Mouse (Mus musculus) telencephalon, adult 2 months (tissue): ENCODE data around the gene Cyp2t4.

Experiments used
- DNase-seq: peaks from one replicate; pipeline ENCODE4 v3.0.0-alpha.2; 2011; ENCODE audit warnings: low read depth, low spot score

Cyp2t4 gene

DNA sequence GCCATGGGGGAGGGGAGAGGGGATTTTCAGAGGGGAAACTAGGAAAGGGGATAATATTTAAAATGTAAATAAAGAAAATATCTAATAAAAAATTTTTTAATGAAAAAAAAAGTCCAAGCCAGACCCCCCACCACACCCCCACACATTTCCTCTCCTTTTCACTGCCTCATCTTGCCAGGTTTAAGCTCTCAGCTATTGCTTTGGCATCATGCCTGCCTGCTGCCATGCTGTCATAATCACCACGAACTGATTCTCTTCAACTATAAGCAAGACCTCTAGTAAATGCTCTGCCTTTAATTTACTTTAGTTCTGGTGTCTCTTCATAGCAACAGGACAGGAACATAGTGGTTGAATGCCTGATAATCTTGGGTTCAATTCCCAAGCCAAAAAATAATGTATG is 29.0 kb downstream of the Cyp2t4 start:
- DNase-seq, result no peak

GRCm38 (mm10) chr7:27184964-27185363 is 31.4 kb downstream of the Cyp2t4 start:
- DNase-seq, result no peak

DNA sequence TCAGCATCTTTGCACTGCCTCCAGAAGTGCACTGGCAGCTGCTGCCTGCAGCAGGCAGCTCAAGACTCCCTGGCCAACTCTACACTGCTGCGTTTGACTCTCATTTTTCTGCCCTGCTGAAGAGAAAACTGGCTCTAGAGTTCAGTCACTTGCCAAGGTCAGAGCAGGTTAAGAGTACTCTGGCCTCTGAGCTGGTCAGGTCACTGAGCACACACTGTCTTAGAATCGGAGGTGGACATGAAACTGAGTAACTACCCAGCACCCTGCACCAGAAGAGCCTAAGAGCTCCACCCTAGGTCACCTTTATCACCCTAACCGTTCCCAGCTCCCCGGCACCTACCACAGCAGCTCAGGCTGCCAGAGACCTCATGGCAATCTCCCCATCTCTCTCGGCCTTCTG is 32.5 kb downstream of the Cyp2t4 start:
- DNase-seq, result no peak

- no peak for DNase-seq
Observed at GRCm38 (mm10) chr7:27189271-27189931, 35.9 kb downstream of the Cyp2t4 start.

DNA sequence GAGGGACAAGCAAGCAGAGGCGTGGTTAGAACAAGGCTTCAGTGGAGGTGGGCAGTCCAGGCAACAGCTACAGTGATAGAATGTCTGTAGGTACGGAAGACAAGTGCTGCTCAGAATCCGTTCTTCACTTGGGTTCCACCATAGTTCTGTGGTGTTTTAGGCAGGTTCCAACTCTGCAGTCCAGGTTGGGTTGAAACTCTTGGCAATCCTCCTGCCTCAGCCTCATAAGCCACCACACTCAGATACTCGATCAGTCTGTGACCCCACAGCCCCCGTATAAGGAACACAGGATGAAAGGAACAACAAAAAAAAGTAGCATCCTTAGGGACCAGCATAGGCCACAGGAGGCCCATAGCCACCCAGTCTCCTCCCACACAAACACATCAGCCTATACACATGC is 38.9 kb downstream of the Cyp2t4 start:
- no peak for DNase-seq

DNA sequence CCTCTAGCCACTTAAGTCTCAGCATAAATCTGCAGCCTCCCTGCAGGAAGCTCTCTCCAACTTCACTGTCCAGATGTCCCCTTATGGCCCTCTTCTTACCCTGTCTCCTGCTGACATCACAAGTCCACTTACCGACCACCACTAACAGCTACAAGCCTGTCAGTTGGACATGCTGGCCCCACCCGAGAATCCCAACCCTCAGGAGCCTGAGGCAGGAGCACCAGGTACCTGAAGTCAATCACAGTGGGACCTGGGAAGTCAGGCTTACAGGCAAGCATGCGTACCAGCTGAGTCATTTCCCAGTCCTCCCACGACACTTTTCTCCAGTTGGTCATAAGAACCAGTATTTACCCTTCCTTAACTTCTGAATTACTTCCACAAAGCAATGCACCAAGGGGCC is 40.2 kb downstream of the Cyp2t4 start:
- DNase-seq, result no peak

DNA sequence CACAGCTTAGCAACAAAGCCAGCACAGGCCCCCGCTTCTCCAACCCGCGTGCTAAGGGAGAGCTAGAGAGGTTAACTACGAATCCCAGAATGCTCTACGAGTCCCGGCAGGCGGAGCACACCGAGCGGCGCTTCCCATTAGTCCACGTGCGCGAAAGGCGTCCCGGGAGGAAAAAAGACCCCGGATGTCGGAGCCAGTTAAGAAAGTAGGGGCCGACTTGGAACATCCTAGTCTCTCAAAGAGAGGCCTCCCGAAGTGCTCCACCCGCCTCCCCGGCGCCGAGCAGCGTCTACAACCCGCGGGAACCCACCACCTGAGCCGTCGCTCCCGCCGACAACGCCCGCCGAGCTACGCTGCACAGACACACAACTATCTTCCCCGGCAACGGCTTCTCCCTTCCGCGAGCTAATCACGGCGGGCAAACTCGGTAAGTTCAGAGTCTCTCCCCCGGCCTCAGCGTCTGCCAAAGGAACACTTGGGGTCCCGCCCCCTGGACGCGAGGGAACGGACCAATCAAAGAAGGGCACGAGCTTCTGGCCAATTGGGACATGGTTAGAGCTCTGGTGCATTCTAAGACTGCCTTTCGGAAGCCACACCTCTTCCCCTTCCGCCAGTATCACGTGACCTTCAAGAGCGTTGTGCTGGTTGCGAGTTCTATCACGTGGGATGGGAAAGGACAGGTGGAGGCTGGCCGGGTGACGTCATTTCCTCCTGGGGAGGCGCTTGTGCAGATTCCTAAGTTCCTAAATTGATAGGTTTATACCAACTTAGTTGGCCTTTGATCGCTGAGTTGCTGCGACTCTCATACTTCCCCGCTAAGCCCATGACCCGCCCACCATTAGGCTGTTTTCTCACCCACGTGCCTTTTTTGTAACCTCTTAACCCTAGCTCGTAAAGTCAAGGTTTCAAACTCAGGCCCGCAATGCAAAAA is 42.4 kb downstream of the Cyp2t4 start, which contains the start of the genes BC024978 and Snrpa:
TSS of gene BC024978 (plus strand) at position 101 of the 931 bp plus-strand sequence.
TSS of gene Snrpa (minus strand) at position 591 of the 931 bp plus-strand sequence.
- peak; percentile 100 for DNase-seq

- DNase-seq, result no peak
Observed at GRCm38 (mm10) chr7:27197136-27197535, 43.6 kb downstream of the Cyp2t4 start.

GRCm38 (mm10) chr7:27197634-27198033 is 44.1 kb downstream of the Cyp2t4 start:
- DNase-seq, result no peak

DNA sequence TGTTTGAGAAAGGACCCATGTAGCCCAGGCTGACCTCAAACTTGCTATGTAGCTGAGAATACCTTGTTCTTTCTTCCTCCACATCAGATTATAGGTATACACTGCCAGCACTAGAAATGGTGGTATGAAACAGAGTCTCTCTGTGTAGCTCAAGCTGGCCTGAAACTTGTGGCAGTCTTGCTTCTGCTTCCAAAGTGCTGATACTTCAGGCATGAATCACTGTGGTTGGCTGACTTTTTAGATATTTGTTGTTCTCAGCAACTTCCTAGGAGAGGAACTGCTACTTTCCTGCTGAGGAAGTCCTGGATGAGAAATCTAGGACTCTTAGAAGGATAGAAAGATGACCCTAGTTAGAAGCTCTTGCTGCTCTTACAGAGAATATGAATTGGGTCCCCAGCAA is 44.8 kb downstream of the Cyp2t4 start:
- no peak for DNase-seq

DNA sequence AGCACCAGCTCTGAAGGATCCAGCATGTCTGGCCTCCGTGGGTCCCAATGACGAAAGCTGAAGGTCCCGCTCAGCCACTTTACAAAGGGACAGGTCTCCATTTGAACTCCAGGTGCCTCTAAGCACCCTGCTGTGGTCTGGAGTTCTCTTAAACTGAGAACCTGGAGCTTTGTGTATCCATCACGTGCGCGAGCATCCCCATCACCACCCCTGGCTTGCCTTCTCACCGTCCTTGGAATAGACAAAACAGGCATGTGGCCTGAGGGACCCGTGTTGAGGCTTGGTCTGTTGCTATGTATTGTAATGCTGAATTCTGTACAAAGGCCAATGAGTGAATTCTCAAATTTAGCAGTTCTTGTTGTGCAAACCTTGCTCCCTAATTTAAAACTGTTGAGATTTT is 45.3 kb downstream of the Cyp2t4 start:
- DNase-seq, result no peak

DNA sequence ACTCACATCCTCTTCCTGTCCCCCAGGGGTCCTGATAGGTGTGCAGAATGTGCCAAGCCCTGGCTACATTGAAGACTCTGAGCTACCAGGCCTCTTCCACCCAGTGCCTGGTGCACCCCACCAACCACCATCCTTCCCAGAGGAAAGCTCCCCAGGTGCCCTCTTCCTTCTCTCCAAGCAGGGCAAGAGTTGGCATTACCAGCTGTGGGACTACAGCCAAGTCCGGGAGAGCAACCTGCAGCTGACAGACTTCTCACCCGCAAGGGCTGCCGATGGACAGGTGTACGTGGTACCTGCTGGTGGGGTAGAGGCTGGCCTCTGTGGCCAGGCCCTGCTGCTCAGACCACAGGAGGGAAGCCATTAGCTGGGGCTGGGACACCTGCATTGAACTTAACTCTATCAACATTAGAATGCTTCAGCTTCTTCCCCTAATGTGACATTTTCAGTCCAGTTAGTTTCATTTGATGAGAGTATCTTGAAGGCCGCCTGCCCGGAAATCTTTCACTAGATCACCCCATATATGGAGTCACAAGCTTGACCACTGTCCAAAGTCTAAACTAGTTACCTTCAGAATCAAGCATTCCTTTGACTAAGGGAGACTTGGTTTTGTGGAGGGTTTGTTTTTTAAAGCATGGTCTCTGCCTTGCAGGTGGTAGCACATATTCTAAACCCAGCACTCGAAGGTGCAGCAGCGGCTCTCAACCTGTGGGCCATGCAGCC is 50.4 kb downstream of the Cyp2t4 start:
- no peak for DNase-seq
